Mouse (Mus musculus) layer of hippocampus, postnatal 36 days (tissue): ENCODE measurements around the gene Lnpk. TPM values are rescaled to one million over a fixed set of nuclear protein-coding genes. Genes with fewer than 3 reads are reported as not detected.

Experiments
- DNase-seq, 2 experiments: peaks; one replicate each; pipeline ENCODE4 v3.0.0; 2022
- total RNA-seq, 2 experiments: library from RNA; stranded (reverse); gene quantifications; 2 replicates each; pipeline ENCODE4 v1.2.3; 2021

The Lnpk gene
- total RNA-seq, result 10 to 100 TPM; 56.3 to 67.8 TPM

- peak; percentile 92 to 93 for DNase-seq
These were observed at the start of gene Lnpk for GRCm38 (mm10) chr2:74578843-74579489. TSS of gene Lnpk (minus strand) at chr2:74579435.

GRCm38 (mm10) chr2:74620368-74620767 lies 41.1 kb upstream of the Lnpk start:
- no peak for DNase-seq

GRCm38 (mm10) chr2:74619676-74620246 lies 40.5 kb upstream of the Lnpk start:
- DNase-seq, result no peak

- no peak for DNase-seq
These were observed 38.5 kb upstream of the Lnpk start for GRCm38 (mm10) chr2:74617706-74618105.

- no peak for DNase-seq
These were observed 32.2 kb upstream of the Lnpk start for GRCm38 (mm10) chr2:74611406-74611805.

- DNase-seq, result no peak
These were observed 30.1 kb upstream of the Lnpk start for GRCm38 (mm10) chr2:74609350-74609749.

GRCm38 (mm10) chr2:74606087-74606760 lies 27.0 kb upstream of the Lnpk start:
- no peak for DNase-seq

GRCm38 (mm10) chr2:74604011-74604410 lies 24.8 kb upstream of the Lnpk start:
- DNase-seq, result no peak

GRCm38 (mm10) chr2:74602483-74602882 lies 23.2 kb upstream of the Lnpk start:
- no peak for DNase-seq

GRCm38 (mm10) chr2:74597169-74597568 lies 17.9 kb upstream of the Lnpk start:
- no peak for DNase-seq

GRCm38 (mm10) chr2:74596094-74596493 lies 16.9 kb upstream of the Lnpk start:
- no peak for DNase-seq

GRCm38 (mm10) chr2:74578146-74578842 lies 941 bp downstream of the Lnpk start:
- DNase-seq, result peak in 1 of 2 experiments; percentile 18

- no peak for DNase-seq
These were observed 8.8 kb downstream of the Lnpk start for GRCm38 (mm10) chr2:74570390-74570789.

- no peak for DNase-seq
These were observed 19.4 kb downstream of the Lnpk start for GRCm38 (mm10) chr2:74559822-74560221.

GRCm38 (mm10) chr2:74559092-74559491 lies 20.1 kb downstream of the Lnpk start:
- DNase-seq, result no peak

GRCm38 (mm10) chr2:74557451-74557850 lies 21.8 kb downstream of the Lnpk start:
- no peak for DNase-seq

GRCm38 (mm10) chr2:74551929-74552328 lies 27.3 kb downstream of the Lnpk start:
- DNase-seq, result no peak

- DNase-seq, result no peak
These were observed 30.9 kb downstream of the Lnpk start for GRCm38 (mm10) chr2:74548306-74548705.

GRCm38 (mm10) chr2:74508302-74508701 lies 70.9 kb downstream of the Lnpk start:
- no peak for DNase-seq

GRCm38 (mm10) chr2:74506439-74506838 lies 72.8 kb downstream of the Lnpk start:
- DNase-seq, result no peak

GRCm38 (mm10) chr2:74500307-74500706 lies 78.9 kb downstream of the Lnpk start:
- DNase-seq, result no peak

GRCm38 (mm10) chr2:74497851-74498250 lies 81.4 kb downstream of the Lnpk start:
- DNase-seq, result no peak

- DNase-seq, result no peak
These were observed 87.8 kb downstream of the Lnpk start for GRCm38 (mm10) chr2:74491426-74491825.
